Mouse (Mus musculus): ENCODE data around the gene Thap2. TPM values are rescaled to one million over a fixed set of nuclear protein-coding genes. Genes with fewer than 3 reads are reported as not detected.

The Thap2 gene
- total RNA-seq, 2 experiments from 2014 or later = 2.2 to 3.5 TPM

Other genes with a start within 250 kb of the Thap2 start
- gene Tph2, start 199.4 kb downstream of the Thap2 start, total RNA-seq (2015; ENCODE audit: low replicate concordance) = not detected in 2 replicates
- not detected in 2 replicates for gene Tph2, start 199.4 kb downstream of the Thap2 start, total RNA-seq (2017; ENCODE audit: low replicate concordance)
- 23.8 and 32.2 TPM in 2 replicates for gene Tbc1d15, start 133.0 kb downstream of the Thap2 start, total RNA-seq (2015; ENCODE audit: low replicate concordance)
- 25.6 and 31.1 TPM in 2 replicates for gene Tbc1d15, start 133.0 kb downstream of the Thap2 start, total RNA-seq (2017; ENCODE audit: low replicate concordance)
- gene Rab21, start 68.8 kb downstream of the Thap2 start, total RNA-seq (2015; ENCODE audit: low replicate concordance) = 28.2 and 38.2 TPM in 2 replicates
- 18.9 and 31.2 TPM in 2 replicates for gene Rab21, start 68.8 kb downstream of the Thap2 start, total RNA-seq (2017; ENCODE audit: low replicate concordance)
- 4.0 and 4.8 TPM in 2 replicates for gene Tmem19, start 21.9 kb downstream of the Thap2 start, total RNA-seq (2015; ENCODE audit: low replicate concordance)
- 2.5 and 7.5 TPM in 2 replicates for gene Tmem19, start 21.9 kb downstream of the Thap2 start, total RNA-seq (2017; ENCODE audit: low replicate concordance)
- gene Zfc3h1, start 516 bp upstream of the Thap2 start, total RNA-seq (2015; ENCODE audit: low replicate concordance) = 64.4 and 69.7 TPM in 2 replicates
- gene Zfc3h1, start 516 bp upstream of the Thap2 start, total RNA-seq (2017; ENCODE audit: low replicate concordance) = 59.2 and 74.6 TPM in 2 replicates
- not detected in 2 replicates for gene A930009A15Rik, start 185.5 kb upstream of the Thap2 start, total RNA-seq (2015; ENCODE audit: low replicate concordance)
- gene A930009A15Rik, start 185.5 kb upstream of the Thap2 start, total RNA-seq (2017; ENCODE audit: low replicate concordance) = not detected in 2 replicates
- not detected in 2 replicates for gene Lgr5, start 203.3 kb upstream of the Thap2 start, total RNA-seq (2015; ENCODE audit: low replicate concordance)
- not detected in 2 replicates for gene Lgr5, start 203.3 kb upstream of the Thap2 start, total RNA-seq (2017; ENCODE audit: low replicate concordance)

Measured in erythroblast, adult 5-6 weeks (primary cell).